Mouse (Mus musculus) liver, embryonic 13.5 days (tissue): ENCODE data around the gene Slc17a7. TPM values are rescaled to one million over a fixed set of nuclear protein-coding genes. Genes with fewer than 3 reads are reported as not detected.
"Not testable (repeated sequence)": the region's sequence is repeated elsewhere in the genome, so short reads cannot be mapped to it uniquely, and the experiment has no call there.

Experiments
- ATAC-seq: fragments of 200-750 bp; cut with Nextera tagmentation; 2 replicates; pipeline ENCODE4 v1.8.0; 2017; ENCODE audit warnings: low read depth, mild to moderate bottlenecking, moderate number of reproducible peaks, moderate library complexity
- DNase-seq: peaks from one replicate; pipeline ENCODE4 v3.0.0; 2022
- H3K27ac ChIP-seq: fragments of 300-500 bp; sonication (generic); 2 replicates; pipeline ENCODE4 v1.5.1; 2015; ENCODE audit warnings: moderate library complexity, mild to moderate bottlenecking, inconsistent platforms
- H3K27me3 ChIP-seq: fragments of 300-500 bp; sonication (generic); 2 replicates; pipeline ENCODE4 v1.6.1; 2015; ENCODE audit warnings: mild to moderate bottlenecking, inconsistent platforms
- H3K36me3 ChIP-seq: fragments of 300-500 bp; sonication (generic); 2 replicates; pipeline ENCODE4 v1.6.1; 2015; ENCODE audit warnings: mild to moderate bottlenecking, inconsistent platforms
- H3K4me1 ChIP-seq: fragments of 300-500 bp; sonication (generic); replicated peaks from 2 replicates; pipeline ENCODE4 v1.6.1; 2015; ENCODE audit warnings: inconsistent platforms
- H3K4me2 ChIP-seq: fragments of 300-500 bp; sonication (generic); 2 replicates; pipeline ENCODE4 v1.6.1; 2015; ENCODE audit warnings: inconsistent platforms, mild to moderate bottlenecking, moderate library complexity
- H3K4me3 ChIP-seq: fragments of 300-500 bp; sonication (generic); replicated peaks from 2 replicates; pipeline ENCODE4 v1.5.1; 2015; ENCODE audit warnings: mild to moderate bottlenecking, inconsistent platforms
- H3K9ac ChIP-seq: fragments of 300-500 bp; sonication (generic); 2 replicates; pipeline ENCODE4 v1.6.1; 2015; ENCODE audit warnings: mild to moderate bottlenecking, inconsistent platforms
- H3K9me3 ChIP-seq: fragments of 300-500 bp; sonication (generic); replicated peaks from 2 replicates; pipeline ENCODE4 v1.6.1; 2016; ENCODE audit warnings: inconsistent platforms
- WGBS: fragments of 180-500 bp; shearing (Covaris S2); methylation state at CpG from one replicate; pipeline ENCODE4 v1.1.7; 2015; ENCODE audit not compliant: insufficient replicate concordance; 5-methylcytosine and 5-hydroxymethylcytosine counted together
- polyA plus RNA-seq: library from polyadenylated mRNA; unstranded; fragments of >200 nt; fragmentation: Nextera tagmentation; extraction: Ambion mirVana; gene quantifications from 2 replicates; pipeline ENCODE4 v1.2.1, GENCODE M21; 2015

Slc17a7 gene
- polyA plus RNA-seq, 1 experiment from 2014 or later, result not detected

DNA sequence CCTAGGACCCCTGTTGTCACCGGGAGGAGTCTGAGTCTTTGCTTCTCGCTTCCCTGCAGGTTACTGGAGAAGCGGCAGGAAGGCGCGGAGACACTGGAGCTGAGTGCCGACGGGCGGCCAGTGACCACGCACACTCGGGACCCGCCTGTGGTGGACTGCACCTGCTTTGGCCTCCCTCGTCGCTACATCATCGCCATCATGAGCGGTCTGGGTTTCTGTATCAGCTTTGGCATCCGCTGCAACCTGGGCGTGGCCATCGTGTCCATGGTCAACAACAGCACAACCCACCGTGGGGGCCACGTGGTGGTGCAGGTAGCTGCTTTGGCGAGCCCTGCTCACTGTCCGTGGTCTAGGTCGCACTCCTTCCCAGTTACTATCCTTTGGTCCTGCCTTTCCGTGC, 4.9 kb downstream of the Slc17a7 start:
- 7% methylated on average over 24 of the region's 24 CpGs for WGBS
- no peak overlapping the region for H3K9ac ChIP-seq
- ATAC-seq (no peak), DNase-seq (no peak)
- peaks cover 94% of the 10 kb centered on the region for H3K27me3 ChIP-seq
- no peaks in the 10 kb centered on the region for H3K36me3 ChIP-seq
- H3K4me2 ChIP-seq, result no peak overlapping the region
- H3K27ac ChIP-seq, result no peak overlapping the region
- peaks cover 6% of the 10 kb centered on the region for H3K4me1 ChIP-seq
- peaks cover 27% of the 10 kb centered on the region for H3K9me3 ChIP-seq
- no peak overlapping the region for H3K4me3 ChIP-seq

DNA sequence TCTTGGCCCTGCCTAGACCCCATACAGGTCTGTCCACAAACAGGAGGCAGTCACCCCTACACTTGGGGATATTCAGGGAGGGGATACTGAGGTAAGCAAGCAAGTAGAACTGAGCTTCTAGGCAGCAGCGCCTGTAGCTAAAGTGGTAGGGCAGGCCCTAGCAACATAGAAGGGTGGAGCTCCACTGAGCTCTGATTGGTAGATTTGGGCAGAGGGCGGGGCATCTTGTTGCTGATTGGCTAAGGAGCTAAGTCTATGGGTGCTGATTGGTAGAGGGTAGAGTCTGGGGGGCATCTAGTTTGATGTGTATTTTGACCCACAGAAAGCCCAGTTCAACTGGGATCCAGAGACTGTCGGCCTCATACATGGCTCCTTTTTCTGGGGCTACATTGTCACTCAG, 5.7 kb downstream of the Slc17a7 start:
- Histone ChIP-seq H3K36me3 (no peaks in the 10 kb centered on the region), H3K27me3 (peaks cover 93% of the 10 kb centered on the region), H3K9ac (no peak overlapping the region), H3K4me1 (no peaks in the 10 kb centered on the region), H3K27ac (no peak overlapping the region), H3K4me2 (no peak overlapping the region), H3K9me3 (peaks cover 27% of the 10 kb centered on the region), H3K4me3 (no peak overlapping the region)
- 71% methylated on average over 3 of the region's 3 CpGs for WGBS
- no peak for DNase-seq
- ATAC-seq, result no peak

DNA sequence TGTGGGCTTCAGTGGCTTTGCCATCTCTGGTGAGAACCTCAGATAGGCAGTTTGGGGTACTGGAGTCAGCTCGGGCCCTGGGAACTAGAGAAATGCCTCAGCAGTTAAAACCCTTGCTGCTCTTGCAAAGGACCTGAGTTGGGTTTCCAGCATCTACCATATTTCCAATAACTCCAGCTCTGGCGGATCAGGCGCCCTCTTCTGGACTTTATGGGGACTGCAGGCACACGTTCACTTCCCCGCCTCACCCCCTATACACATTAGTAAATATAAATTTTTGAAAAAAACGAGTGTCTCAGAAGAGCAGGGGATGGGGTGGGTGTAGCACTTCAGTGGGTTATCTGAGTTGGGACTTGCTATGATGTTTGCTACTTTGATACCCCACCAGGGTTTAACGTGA, 9.2 kb downstream of the Slc17a7 start:
- peak; percentile 32 for DNase-seq
- no peaks in the 10 kb centered on the region for H3K36me3 ChIP-seq
- H3K9ac ChIP-seq, result no peak overlapping the region
- H3K4me1 ChIP-seq, result peaks cover 5% of the 10 kb centered on the region; the same call in 1 of the 2 replicates
- ATAC-seq, result no peak
- no peak overlapping the region for H3K27ac ChIP-seq
- peaks cover 27% of the 10 kb centered on the region for H3K9me3 ChIP-seq
- no peak overlapping the region for H3K4me2 ChIP-seq
- WGBS, result 48% methylated on average over 7 of the region's 7 CpGs
- no peak overlapping the region for H3K4me3 ChIP-seq
- H3K27me3 ChIP-seq, result peaks cover 93% of the 10 kb centered on the region

DNA sequence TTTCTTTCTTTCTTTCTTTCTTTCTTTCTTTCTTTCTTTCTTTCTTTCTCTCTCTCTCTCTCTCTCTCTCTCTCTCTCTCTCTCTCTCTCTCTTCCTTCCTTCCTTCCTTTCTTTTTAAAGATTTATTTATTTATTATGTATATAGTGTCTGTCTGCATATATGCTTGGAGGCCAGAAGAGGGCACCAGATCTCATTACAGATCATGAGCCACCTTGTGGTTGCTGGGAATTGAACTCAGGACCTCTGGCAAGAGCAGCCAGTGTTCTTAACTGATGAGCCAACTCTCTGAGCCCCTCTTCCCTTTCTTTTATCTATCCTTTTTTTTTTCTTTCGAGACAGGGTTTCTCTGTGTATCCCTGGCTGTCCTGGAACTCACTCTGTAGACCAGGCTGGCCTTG, 10.0 kb downstream of the Slc17a7 start:
- ATAC-seq, H3K4me1 ChIP-seq, H3K4me3 ChIP-seq, H3K27ac ChIP-seq, H3K4me2 ChIP-seq, DNase-seq, H3K9ac ChIP-seq, H3K36me3 ChIP-seq: not testable (repeated sequence)
- 25% methylated on average over 1 of the region's 1 CpGs for WGBS
- Histone ChIP-seq H3K27me3 (peaks cover 93% of the 10 kb centered on the region), H3K9me3 (peaks cover 23% of the 10 kb centered on the region)

GRCm38 (mm10) chr7:45174567-45175280, 11.0 kb downstream of the Slc17a7 start:
- WGBS, result 5% methylated on average over 29 of the region's 29 CpGs

DNA sequence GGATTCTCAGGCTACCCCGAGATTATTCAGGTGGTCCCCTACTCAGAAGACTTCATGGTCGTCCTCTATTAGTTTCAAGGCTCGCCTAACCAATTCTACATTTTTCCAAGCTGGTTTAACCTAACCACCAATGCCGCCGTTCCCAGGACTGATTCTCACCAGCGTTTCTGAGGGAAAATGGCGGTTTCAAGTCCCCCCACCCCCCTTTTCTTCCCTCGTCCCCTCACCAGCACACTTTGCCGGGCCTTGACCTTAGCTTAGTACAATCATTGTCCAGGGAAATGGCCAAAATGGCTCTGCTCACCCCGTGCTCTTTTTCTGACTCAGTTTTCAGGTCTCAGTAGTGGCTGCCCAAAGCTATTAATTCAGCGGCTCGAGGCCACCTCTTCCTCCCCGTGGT, 11.6 kb downstream of the Slc17a7 start:
- Histone ChIP-seq H3K4me3 (no peak overlapping the region), H3K4me2 (no peak overlapping the region), H3K27me3 (peaks cover 93% of the 10 kb centered on the region), H3K36me3 (no peaks in the 10 kb centered on the region), H3K9me3 (peaks cover 8% of the 10 kb centered on the region; the same call in 1 of the 2 replicates), H3K27ac (no peak overlapping the region), H3K4me1 (peaks cover 5% of the 10 kb centered on the region; the same call in 1 of the 2 replicates), H3K9ac (no peak overlapping the region)
- no peak for DNase-seq
- no peak for ATAC-seq
- 2% methylated on average over 13 of the region's 13 CpGs for WGBS

More at GRCm38 (mm10) chr7:45174567-45175280, 11.0 kb downstream of the Slc17a7 start:
- peaks cover 93% of the 10 kb centered on the region for H3K27me3 ChIP-seq
- no peak overlapping the region for H3K4me3 ChIP-seq
- no peak overlapping the region for H3K27ac ChIP-seq
- H3K4me1 ChIP-seq, result peaks cover 5% of the 10 kb centered on the region; the same call in 1 of the 2 replicates
- no peak overlapping the region; the same call in 1 of the 2 replicates for H3K9ac ChIP-seq
- no peak overlapping the region for H3K4me2 ChIP-seq
- ATAC-seq (no peak), DNase-seq (no peak)
- H3K36me3 ChIP-seq, result no peaks in the 10 kb centered on the region
- H3K9me3 ChIP-seq, result peaks cover 14% of the 10 kb centered on the region

GRCm38 (mm10) chr7:45175929-45176328, 12.2 kb downstream of the Slc17a7 start:
- Histone ChIP-seq H3K9me3 (peaks cover 8% of the 10 kb centered on the region; the same call in 1 of the 2 replicates), H3K36me3 (no peaks in the 10 kb centered on the region), H3K27me3 (peaks cover 93% of the 10 kb centered on the region), H3K9ac (no peak overlapping the region), H3K4me3 (no peak overlapping the region), H3K4me1 (peaks cover 5% of the 10 kb centered on the region; the same call in 1 of the 2 replicates), H3K4me2 (no peak overlapping the region), H3K27ac (no peak overlapping the region)
- 3% methylated on average over 23 of the region's 23 CpGs for WGBS
- ATAC-seq (no peak), DNase-seq (no peak)

- 3% methylated on average over 28 of the region's 31 CpGs for WGBS
- Histone ChIP-seq H3K9me3 (0 out of 2 replicates have a peak, but pooled peaks cover 8% of the 10 kb centered on the region), H3K36me3 (no peaks in the 10 kb centered on the region), H3K4me1 (peaks cover 8% of the 10 kb centered on the region), H3K4me2 (no peak overlapping the region), H3K27me3 (peaks cover 93% of the 10 kb centered on the region), H3K9ac (no peak overlapping the region), H3K4me3 (no peak overlapping the region), H3K27ac (no peak overlapping the region)
- DNase-seq, result no peak
- no peak for ATAC-seq
Measured at GRCm38 (mm10) chr7:45176356-45176755, 12.6 kb downstream of the Slc17a7 start.

DNA sequence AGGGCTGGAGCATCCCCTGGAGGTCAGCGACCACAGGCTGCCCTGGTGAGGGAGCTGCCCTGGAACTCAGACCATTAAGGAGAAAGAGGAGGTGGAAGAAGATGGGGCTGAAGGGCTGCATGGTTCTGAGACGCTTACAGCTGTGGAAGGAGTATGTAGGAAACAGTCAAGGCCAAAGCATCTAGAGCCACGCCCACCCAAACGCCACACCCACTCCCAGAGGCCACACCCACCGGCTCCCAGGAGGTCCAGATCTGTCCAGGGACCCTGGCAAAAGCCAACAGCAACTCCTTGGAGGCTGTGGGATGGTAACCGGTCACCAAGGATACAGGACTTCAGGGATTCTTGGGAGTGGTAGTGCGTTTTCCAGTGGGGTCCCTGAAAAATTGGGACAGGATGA, 14.8 kb downstream of the Slc17a7 start:
- no peak overlapping the region for H3K9ac ChIP-seq
- H3K4me1 ChIP-seq, result peaks cover 22% of the 10 kb centered on the region
- H3K4me3 ChIP-seq, result no peak overlapping the region
- ATAC-seq (no peak), DNase-seq (no peak)
- H3K36me3 ChIP-seq, result no peaks in the 10 kb centered on the region
- peaks cover 98% of the 10 kb centered on the region for H3K27me3 ChIP-seq
- no peak overlapping the region for H3K27ac ChIP-seq
- H3K4me2 ChIP-seq, result no peak overlapping the region
- H3K9me3 ChIP-seq, result no peaks in the 10 kb centered on the region
- WGBS, result 19% methylated on average over 7 of the region's 7 CpGs

GRCm38 (mm10) chr7:45179469-45179868, 15.7 kb downstream of the Slc17a7 start, which contains the start of gene Gfy:
Gene Gfy (minus strand): TSS chr7:45179569.
- no peak within 1 kb of the TSS for H3K4me2 ChIP-seq
- H3K36me3 ChIP-seq, result no peaks in the 10 kb centered on the region
- peaks cover 22% of the 10 kb centered on the region for H3K4me1 ChIP-seq
- peaks cover 100% of the 10 kb centered on the region for H3K27me3 ChIP-seq
- ATAC-seq (no peak), DNase-seq (no peak)
- H3K9ac ChIP-seq, result no peak within 1 kb of the TSS
- no peaks in the 10 kb centered on the region for H3K9me3 ChIP-seq
- no peak within 1 kb of the TSS for H3K4me3 ChIP-seq
- WGBS, result 29% methylated on average over 7 of the region's 7 CpGs
- H3K27ac ChIP-seq, result no peak within 1 kb of the TSS

DNA sequence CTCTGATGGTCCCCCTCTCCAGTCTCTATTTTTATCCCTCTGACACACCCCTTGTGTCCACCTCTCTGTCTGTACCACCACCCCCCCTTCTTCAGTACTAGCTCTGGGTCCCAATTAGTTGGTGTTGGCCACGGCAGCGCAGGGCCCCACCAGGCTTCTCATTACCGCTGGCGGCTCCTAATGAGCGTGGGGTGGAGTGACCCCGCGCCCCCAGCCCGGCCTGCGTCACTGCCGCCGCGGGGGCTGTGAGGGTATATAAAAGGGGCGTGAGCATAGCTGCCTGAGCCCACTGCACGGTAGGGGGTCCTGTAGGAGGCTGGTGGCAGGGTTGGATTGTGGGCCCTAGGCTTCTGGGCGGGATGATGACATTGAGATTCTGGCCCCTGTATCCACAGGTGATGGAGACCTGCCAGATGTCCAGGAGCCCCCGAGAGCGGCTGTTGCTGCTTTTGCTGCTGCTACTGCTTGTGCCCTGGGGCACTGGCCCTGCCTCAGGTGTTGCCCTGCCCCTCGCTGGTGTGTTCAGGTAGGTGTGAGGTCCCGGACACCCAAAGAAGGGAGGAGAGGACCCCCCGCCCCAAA, 17.2 kb downstream of the Slc17a7 start, which contains the start of gene Pth2:
Pth2 (plus strand) TSS at position 100 of the 582 bp plus-strand sequence.
- H3K4me1 ChIP-seq, result peaks cover 17% of the 10 kb centered on the region
- WGBS, result 18% methylated on average over 20 of the region's 20 CpGs
- no peaks in the 10 kb centered on the region for H3K9me3 ChIP-seq
- no peak within 1 kb of the TSS for H3K9ac ChIP-seq
- H3K4me3 ChIP-seq, result peak within 1 kb of the TSS; percentile 42
- H3K36me3 ChIP-seq, result no peaks in the 10 kb centered on the region
- H3K27ac ChIP-seq, result no peak within 1 kb of the TSS
- ATAC-seq, result no peak
- peaks cover 100% of the 10 kb centered on the region for H3K27me3 ChIP-seq
- peak within 1 kb of the TSS; percentile 64 for H3K4me2 ChIP-seq
- no peak for DNase-seq
